Mouse (Mus musculus) c-Kit-positive CD71-positive TER-119-positive erythroid progenitor cells, embryonic 14.5 days (primary cell): ENCODE results near the gene Eya3.
"Not testable (repeated sequence)": the region's sequence is repeated elsewhere in the genome, so short reads cannot be mapped to it uniquely, and the experiment has no call there.

ENCODE experiments used
- DNase-seq: peaks from one replicate; pipeline ENCODE4 v3.0.0-alpha.2; 2013; ENCODE audit warnings: low spot score

Gene Eya3

GRCm38 (mm10) chr4:132647439-132647838 is 8.7 kb downstream of the Eya3 start:
- DNase-seq, result no peak

DNA sequence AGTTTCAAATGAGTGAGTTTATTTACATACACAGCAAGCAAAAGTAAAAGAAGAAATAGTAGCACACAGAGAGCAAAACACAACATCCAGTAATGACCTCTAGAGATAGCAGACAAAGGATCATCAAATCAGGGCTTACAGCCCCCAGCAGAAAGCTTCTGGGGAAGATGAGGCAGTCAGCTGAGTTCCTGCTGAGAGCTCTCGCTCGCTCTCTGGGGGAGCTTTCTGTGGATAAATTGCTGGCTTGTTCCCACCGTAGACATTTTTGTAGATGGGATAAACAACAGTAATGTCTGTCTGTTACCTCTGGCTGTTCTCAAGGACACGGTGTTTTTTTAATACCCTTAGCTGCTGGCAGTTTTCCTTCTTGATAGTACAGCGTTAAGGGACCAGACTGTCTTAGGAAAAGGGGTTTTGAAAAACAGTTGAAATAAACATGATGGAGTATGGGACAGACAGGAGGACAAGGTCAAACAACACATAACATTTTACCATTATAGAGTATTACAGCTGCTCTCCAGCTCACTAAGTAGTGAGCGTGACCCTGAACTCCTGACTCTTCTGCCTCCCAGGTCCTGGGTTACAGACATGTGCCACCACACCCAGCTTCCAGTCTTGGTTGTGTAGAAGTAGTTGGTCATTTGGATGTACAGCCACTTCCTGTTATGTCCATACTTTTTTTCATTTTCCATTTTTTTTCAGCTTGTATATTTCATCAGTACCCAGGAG is 10.6 kb downstream of the Eya3 start:
- DNase-seq, result no peak

GRCm38 (mm10) chr4:132652842-132653241 is 14.1 kb downstream of the Eya3 start:
- DNase-seq, result no peak

DNA sequence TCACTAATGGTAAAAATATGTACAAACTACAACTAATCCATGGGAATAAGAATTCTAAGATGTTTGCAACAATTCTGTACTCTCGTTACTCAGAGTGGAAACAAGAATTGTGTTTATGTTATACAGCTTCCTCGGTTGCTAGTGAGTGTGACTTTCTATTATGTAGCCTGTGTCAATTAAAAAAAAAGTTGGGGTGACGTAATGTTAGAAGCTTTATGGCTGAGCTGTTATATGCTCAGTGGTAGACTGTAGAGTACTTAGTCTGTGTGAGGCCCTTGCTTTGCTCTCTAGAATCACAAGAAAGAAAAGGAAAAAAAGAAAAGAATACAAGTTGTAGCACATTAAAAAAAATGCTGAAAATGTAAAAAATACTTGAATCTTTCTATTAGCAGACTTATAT is 15.0 kb downstream of the Eya3 start:
- no peak for DNase-seq

- no peak for DNase-seq
Measured at GRCm38 (mm10) chr4:132655290-132655689, 16.5 kb downstream of the Eya3 start.

GRCm38 (mm10) chr4:132659106-132659505 is 20.3 kb downstream of the Eya3 start:
- no peak for DNase-seq

DNA sequence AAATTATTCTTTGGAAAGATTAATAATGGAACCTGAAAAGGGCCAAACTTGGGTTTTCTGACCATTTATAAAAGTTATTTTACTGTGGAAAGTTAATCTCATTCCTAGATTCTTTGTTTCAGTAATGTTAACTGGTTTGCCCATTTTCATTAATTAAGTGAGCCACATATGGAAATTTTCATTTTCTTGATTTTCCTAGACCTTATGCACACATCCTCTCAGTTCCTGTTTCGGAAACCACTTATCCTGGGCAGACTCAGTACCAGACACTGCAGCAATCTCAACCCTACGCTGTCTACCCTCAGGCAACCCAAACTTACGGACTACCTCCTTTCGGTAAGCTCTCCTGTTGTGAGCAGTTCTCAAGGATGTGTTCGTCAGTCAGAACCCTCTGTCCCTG is 33.9 kb downstream of the Eya3 start:
- DNase-seq, result no peak

DNA sequence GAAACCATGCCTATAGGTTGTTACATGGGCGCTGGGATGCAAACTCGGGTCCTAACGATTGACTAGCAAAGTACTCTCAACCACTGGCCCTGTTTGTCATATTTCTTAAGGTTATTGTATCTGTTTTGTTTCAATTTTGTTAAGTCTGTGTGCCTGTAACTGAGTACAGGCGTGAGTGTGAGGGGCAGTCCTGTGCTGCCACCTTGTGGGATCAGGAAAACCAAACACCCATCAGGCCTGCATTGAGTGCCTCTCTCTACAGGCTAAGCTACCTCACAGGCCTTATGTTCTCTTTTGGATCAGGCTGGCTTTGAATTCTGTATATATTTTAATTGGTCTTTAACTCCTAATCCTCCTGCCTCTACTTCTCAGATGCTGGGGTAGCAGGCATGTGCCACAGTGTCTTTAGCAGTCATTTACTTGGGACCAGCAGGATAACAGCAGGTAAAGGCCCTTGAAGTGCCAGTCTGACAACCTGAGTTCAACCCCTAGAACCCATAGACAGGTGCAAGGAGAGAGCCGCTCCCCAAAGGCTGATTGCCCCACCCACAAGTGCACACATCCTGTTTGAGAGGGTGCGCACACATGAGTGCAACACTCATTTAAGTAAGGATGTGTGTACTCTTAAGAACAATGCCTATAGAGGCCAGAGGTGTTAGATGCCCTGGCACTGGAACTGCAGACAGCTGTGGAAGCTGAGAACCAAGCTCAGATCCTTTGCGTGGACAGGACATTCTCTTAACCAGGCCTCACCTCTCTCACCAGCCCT is 38.2 kb downstream of the Eya3 start:
- DNase-seq, result peak; percentile 33

- DNase-seq, result no peak
Measured at GRCm38 (mm10) chr4:132689634-132690033, 50.8 kb downstream of the Eya3 start.

DNA sequence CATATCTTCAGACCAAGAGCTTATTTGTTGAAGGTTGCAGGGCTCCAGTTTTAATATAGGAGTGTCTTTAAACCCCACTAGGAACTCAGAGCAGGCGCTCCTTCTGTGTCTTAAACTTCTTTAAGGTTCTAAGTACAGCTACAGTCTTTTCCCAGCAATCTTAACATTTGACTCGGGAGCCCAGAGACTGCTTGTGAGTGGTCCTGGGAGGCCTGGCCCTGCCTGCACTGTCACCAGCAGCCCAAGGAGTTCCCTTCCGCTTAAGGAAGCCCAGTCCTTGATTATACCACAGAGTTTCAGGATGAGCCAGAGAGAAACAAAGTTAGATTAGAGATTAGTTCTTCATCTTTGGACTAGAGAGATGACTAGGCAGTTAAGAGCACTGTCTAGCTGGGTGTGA is 54.6 kb downstream of the Eya3 start:
- no peak for DNase-seq

- no peak for DNase-seq
Measured at GRCm38 (mm10) chr4:132702076-132702475, 63.3 kb downstream of the Eya3 start.

DNA sequence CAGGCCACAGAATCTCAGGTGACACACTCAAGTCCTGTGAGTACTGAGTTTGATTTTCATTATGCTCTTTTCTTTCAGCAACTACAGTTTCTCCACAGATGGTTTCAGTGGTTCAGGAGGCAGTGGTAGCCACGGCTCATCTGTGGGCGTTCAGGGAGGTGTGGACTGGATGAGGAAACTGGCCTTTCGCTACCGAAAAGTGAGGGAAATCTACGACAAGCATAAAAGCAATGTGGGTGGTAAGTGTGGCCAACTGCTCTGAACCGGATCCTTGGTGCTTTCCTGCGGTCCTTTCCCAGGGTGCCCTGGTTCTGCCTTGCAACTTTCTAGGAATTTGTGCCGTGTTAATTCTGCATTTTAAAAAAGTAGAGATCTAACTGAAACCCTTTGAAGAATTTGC is 68.1 kb downstream of the Eya3 start:
- no peak for DNase-seq

DNA sequence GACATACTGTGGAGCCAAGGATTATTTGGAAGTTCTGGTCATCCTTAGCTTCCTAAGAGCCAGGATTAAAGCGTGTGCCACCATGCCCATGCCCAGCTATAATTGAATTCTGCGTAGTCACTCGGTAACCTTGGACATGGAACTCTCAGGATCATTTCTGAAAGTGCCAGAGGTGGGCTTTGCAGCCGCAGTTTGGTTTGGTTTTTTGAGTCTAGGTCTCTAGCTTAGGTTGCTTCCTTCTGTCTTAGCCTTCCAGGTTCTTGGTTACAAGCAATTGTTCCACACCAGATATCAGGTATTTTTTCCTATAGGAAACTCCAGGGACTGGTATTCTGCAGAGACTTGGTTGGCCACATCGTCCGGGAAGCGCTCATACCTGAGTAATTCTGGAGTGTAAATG is 74.4 kb downstream of the Eya3 start:
- no peak for DNase-seq

- no peak for DNase-seq
Measured at GRCm38 (mm10) chr4:132718251-132718650, 79.5 kb downstream of the Eya3 start.

- no peak for DNase-seq
Measured at GRCm38 (mm10) chr4:132728233-132728632, 89.4 kb downstream of the Eya3 start.

DNA sequence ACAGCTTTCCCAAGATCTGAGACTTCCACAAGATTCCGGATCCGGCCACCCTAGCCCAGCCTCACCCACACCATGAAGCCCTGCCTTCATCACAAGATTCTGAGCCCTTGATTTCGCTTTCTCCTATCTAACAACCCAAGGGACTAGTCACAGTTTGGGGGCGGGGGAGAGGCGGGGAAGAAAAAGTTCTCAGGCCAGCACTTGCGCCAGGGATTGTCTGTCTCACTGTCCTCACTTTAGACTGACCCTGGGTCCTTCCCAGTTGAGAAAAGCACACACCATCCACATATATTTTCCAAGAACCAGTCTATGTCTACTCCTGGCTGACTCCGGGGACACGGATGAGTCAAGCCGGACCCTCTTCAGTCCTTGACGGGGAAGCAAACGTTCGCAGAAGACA is 92.8 kb downstream of the Eya3 start:
- DNase-seq, result no peak

GRCm38 (mm10) chr4:132732148-132732684 is 93.4 kb downstream of the Eya3 start, which contains the start of gene Xkr8:
Gene Xkr8 (minus strand): TSS chr4:132732546.
- DNase-seq, result peak; percentile 74

GRCm38 (mm10) chr4:132733071-132733770 is 94.4 kb downstream of the Eya3 start:
- no peak for DNase-seq

DNA sequence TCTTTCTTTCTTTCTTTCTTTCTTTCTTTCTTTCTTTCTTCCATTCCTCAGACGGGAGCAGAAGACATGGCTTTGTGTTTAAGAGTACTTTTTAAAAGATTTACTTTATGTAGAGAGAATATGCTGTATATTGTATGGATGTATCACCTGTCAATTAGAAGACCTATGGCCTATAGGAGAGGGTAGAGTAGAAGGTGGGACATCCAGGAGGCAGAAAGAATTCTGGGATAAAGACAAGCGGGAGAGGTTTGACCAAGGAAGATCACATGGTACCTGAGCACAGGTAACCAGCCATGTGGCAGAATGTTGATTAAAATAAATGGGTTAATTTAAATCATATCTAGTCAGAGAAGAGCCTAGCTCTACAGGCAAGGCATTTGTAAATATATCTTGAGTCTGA is 96.0 kb downstream of the Eya3 start:
- DNase-seq, result no peak

DNA sequence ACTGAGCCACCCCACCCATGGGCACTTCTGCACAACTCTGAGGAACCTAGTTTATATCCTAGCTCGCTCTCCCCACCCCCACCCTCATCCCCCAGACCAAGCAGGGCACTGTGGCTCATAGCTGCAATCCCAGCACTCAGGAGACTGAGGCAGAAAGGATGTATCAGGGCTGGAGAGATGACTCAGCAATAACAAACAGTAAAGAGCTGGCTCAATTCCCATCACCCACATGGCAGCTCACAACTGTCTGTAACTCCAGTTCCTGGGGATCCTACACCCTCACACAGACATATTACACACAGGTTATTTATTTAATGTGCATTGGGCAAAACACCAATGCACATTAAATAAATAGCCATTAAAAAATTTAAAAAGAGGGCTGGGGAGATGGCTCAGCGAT is 96.6 kb downstream of the Eya3 start:
- DNase-seq, result no peak

DNA sequence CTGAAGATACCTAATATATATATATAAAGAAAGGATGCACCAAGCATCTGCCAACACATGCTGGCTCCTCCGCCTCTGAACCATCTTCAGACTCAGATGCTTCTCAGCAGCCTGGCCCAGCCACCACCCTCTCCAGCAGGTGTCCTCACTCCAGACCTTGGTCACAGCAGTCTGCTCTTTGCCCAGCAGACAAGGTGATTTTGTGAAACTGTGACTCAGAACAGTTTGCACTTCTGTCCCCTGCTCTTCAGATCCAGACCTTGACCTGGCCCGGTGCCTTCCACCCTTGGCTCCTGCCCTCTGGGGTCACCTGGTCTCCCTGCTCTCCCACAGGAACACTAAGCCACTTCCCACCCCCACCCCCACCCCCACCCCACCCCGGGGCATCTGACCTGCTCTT is 97.1 kb downstream of the Eya3 start:
- DNase-seq, result no peak

GRCm38 (mm10) chr4:132737154-132737553 is 98.4 kb downstream of the Eya3 start:
- not testable (repeated sequence) for DNase-seq

DNA sequence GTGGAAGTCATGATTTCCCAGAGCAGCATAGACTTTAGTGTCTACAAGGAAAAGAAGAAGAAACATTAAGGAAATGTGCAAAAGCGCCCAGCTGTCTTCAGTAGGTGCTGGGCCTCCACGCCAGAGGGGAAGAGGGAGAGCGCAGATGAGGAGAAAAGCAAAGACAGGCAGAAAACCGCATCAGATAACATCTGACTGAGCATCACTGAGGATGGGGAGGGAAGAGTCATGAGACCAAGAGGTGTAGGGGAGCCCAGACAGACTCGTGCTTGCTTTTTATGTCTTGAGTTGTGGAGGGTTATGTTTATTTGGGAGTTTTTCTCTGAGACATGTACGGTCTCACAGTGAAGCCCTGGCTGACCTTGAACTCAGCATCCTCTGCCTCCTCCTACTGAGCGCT is 102.7 kb downstream of the Eya3 start:
- no peak for DNase-seq
